Mouse (Mus musculus) Muller cell, postnatal 12 days (primary cell): ENCODE measurements at regions not wholly inside any gene's neighbourhood (a gene's known extent, or its start where the extent isn't known, plus 50 kb on each side); places are given as distances from the start of the nearest gene placed in this dataset.

Experiments
- DNase-seq: peaks from one replicate; pipeline ENCODE4 v3.0.0-alpha.2; 2015; ENCODE audit errors: inconsistent ontology term

DNA sequence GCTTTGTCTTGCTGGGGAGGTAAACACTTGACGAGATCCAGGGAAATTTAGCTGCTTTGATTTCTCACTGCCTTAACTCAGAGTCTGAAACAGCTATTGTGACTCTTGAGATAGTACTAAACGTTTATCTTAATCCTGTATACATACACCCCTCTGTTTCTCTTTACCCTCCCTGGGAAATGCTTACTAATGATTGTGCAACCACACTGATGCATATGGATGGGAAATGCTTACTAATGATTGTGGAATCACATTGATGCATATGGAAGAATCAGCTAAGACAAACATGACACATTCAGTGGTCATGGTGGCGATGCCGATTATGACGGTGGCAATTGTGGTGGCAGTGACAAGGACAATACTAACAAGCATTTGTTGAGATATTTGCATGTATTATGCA, 58.9 kb upstream of the Sesn3 start:
- no peak for DNase-seq

DNA sequence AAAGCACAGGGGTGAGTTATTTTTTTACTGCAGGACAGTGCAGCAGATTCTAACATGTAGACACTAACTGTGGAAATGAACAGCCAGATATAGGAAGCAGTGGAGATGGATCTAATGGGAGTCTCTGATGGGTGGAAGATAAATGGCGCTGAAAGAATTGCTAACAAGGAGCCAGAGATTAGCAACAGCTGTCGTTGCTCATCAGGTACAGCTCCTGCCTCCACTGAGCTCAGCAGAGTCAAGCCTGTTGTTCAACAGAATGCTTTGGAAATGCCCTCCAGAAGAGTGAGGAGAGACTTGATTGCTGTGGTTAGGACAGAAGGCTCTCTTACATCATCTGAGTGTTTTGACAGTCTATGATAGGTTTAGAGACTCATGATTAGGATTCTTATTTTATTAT, 51.9 kb upstream of the Sesn3 start:
- no peak for DNase-seq
